Mouse (Mus musculus): Measurements from ENCODE around the gene Rims1. TPM values are rescaled to one million over a fixed set of nuclear protein-coding genes. Genes with fewer than 3 reads are reported as not detected.
A peak's percentile ranks its signal among the peaks of the same experiment; 100 is the strongest.

Rims1 gene
- 7.9 and 9.5 TPM in 2 replicates for polyA plus RNA-seq (2015; fragmentation: Nextera tagmentation; extraction: Ambion mirVana)

- peak within 1 kb of the TSS; percentile 67 for H3K9ac ChIP-seq (ENCODE audit: low read length)
- no peak within 1 kb of the TSS for H3K27ac ChIP-seq (replicated peaks)
- no peaks in the 10 kb centered on the region for H3K4me1 ChIP-seq (replicated peaks; ENCODE audit: control insufficient read depth, insufficient read depth)
- peak within 1 kb of the TSS; percentile 57 for H3K4me3 ChIP-seq (ENCODE audit: low read depth, low read length)
- H3K27me3 ChIP-seq (ENCODE audit: control insufficient read depth, insufficient read depth, low read length): no peaks in the 10 kb centered on the region
- no peaks in the 10 kb centered on the region for H3K9me3 ChIP-seq (ENCODE audit: control insufficient read depth, low read length)
- 2% methylated on average over 47 of the region's 76 CpGs for WGBS
- no peaks in the 10 kb centered on the region for H3K36me3 ChIP-seq (ENCODE audit: control insufficient read depth, insufficient read depth, low read length)
- DNase-seq (ENCODE audit: low spot score) (peak; percentile 56), ATAC-seq (ENCODE audit: low FRiP score, low TSS enrichment) (peak; percentile 90)
- H3K4me2 ChIP-seq (replicated peaks; ENCODE audit: low read depth): peak within 1 kb of the TSS; percentile 89
- TF ChIP-seq EP300 (optimal IDR thresholded peaks at IDR 0.05) (no peak), CTCF (IDR thresholded peaks at IDR 0.05; ENCODE audit: low read depth) (no peak)
Observed at GRCm38 (mm10) chr1:22805726-22806625, at the start of gene Rims1. TSS of gene Rims1 (minus strand) at chr1:22805994.

GRCm38 (mm10) chr1:22806626-22807096 lies 867 bp upstream of the Rims1 start:
- DNase-seq (ENCODE audit: low spot score) (no peak), ATAC-seq (ENCODE audit: low FRiP score, low TSS enrichment) (no peak)
- no peak overlapping the region for H3K27ac ChIP-seq (replicated peaks)
- H3K36me3 ChIP-seq (ENCODE audit: control insufficient read depth, insufficient read depth, low read length): no peaks in the 10 kb centered on the region
- no peaks in the 10 kb centered on the region for H3K4me1 ChIP-seq (replicated peaks; ENCODE audit: control insufficient read depth, insufficient read depth)
- no peaks in the 10 kb centered on the region for H3K9me3 ChIP-seq (ENCODE audit: control insufficient read depth, low read length)
- H3K4me2 ChIP-seq (replicated peaks; ENCODE audit: low read depth): peak overlapping the region; percentile 89
- peak overlapping the region; percentile 57 for H3K4me3 ChIP-seq (ENCODE audit: low read depth, low read length)
- TF ChIP-seq CTCF (IDR thresholded peaks at IDR 0.05; ENCODE audit: low read depth) (no peak), EP300 (optimal IDR thresholded peaks at IDR 0.05) (no peak)
- no peak overlapping the region for H3K9ac ChIP-seq (ENCODE audit: low read length)
- WGBS: 30% methylated on average over 8 of the region's 8 CpGs
- H3K27me3 ChIP-seq (ENCODE audit: control insufficient read depth, insufficient read depth, low read length): no peaks in the 10 kb centered on the region

DNA sequence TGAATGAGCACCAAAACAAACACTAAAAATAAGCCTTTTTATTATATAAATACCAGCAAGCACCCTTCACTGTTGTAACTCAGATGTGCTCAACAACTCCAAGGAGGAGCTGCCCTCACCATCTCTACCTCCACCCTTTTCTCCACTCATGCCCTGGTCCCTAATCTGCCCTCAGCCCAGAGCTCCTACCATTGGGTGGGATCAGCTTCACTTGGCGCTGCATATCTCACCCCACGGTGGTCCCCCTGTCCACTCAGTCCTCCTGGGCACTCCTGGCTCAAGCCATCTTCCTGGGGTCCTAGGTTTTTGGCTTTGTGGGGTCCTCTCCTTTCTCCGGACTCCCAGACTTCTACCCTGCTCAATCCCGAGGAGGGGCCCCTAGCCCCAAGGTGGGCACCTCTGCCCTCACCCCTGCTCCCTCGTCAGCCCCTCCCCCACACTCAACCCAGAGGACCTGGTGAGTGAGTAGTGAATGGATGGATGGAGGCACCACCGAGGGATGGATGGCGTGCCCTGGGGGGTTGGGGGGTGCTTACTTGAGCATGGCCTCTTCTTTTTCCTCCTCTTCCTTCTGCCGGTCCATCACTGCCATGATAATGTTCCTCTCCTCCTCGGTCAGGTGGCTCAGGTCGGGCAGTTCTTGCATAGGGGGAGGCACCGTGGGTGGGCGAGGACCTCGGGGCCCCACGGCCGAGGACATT lies 619 bp downstream of the Rims1 start:
- DNase-seq (ENCODE audit: low spot score) (no peak), ATAC-seq (ENCODE audit: low FRiP score, low TSS enrichment) (peak; percentile 57)
- H3K27ac ChIP-seq (replicated peaks): no peak overlapping the region
- H3K9me3 ChIP-seq (ENCODE audit: control insufficient read depth, low read length): no peaks in the 10 kb centered on the region
- peak overlapping the region; percentile 67 for H3K9ac ChIP-seq (ENCODE audit: low read length)
- H3K4me3 ChIP-seq (ENCODE audit: low read depth, low read length): peak overlapping the region; percentile 57
- no peaks in the 10 kb centered on the region for H3K36me3 ChIP-seq (ENCODE audit: control insufficient read depth, insufficient read depth, low read length)
- no peak for TF ChIP-seq CTCF (IDR thresholded peaks at IDR 0.05; ENCODE audit: low read depth)
- no peak for TF ChIP-seq EP300 (optimal IDR thresholded peaks at IDR 0.05)
- peak overlapping the region; percentile 89 for H3K4me2 ChIP-seq (replicated peaks; ENCODE audit: low read depth)
- H3K4me1 ChIP-seq (replicated peaks; ENCODE audit: control insufficient read depth, insufficient read depth): no peaks in the 10 kb centered on the region
- H3K27me3 ChIP-seq (ENCODE audit: control insufficient read depth, insufficient read depth, low read length): no peaks in the 10 kb centered on the region
- 11% methylated on average over 15 of the region's 15 CpGs for WGBS

DNA sequence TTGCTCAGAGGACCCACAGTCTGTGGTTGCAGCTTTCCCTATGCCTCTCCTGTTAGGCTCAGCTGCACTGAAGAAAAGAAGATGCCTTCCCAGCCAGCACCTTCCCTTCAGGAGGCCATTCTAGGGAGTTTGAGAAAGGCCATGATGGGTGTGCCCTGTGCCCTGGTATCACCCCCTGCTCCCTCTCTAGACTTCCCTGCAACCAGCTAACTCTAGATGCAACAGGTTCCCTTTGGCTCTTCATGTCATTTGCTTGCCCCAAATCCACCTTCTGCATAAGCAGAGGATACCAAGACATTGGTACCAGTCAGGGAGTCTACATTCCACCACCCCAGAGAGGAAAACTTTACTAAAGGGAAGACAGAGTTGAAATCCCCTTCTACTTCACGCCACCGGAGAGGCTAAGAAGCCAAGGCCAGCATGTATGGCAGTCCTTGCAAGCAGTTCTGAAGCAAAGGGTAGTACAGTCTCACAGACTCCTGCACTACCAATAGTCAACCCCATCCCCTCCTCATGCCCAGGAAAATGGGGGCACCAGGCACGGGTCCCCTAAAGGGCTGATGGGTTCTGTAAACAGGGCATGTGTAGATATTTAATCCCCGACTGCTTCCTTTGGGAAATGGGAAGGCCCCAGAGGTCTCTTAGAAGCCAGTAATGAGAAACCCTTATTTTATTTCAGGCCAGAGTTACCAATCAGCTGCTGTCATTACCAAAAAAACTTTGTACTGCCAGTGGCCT lies 1.5 kb downstream of the Rims1 start:
- no peak overlapping the region for H3K4me3 ChIP-seq (ENCODE audit: low read depth, low read length)
- TF ChIP-seq EP300 (optimal IDR thresholded peaks at IDR 0.05) (no peak), CTCF (IDR thresholded peaks at IDR 0.05; ENCODE audit: low read depth) (no peak)
- no peak overlapping the region for H3K9ac ChIP-seq (ENCODE audit: low read length)
- no peaks in the 10 kb centered on the region for H3K4me1 ChIP-seq (replicated peaks; ENCODE audit: control insufficient read depth, insufficient read depth)
- H3K27me3 ChIP-seq (ENCODE audit: control insufficient read depth, insufficient read depth, low read length): no peaks in the 10 kb centered on the region
- H3K27ac ChIP-seq (replicated peaks): no peak overlapping the region
- no peaks in the 10 kb centered on the region for H3K9me3 ChIP-seq (ENCODE audit: control insufficient read depth, low read length)
- no peak for DNase-seq (ENCODE audit: low spot score)
- 82% methylated on average over 4 of the region's 4 CpGs for WGBS
- ATAC-seq (ENCODE audit: low FRiP score, low TSS enrichment): no peak
- no peak overlapping the region for H3K4me2 ChIP-seq (replicated peaks; ENCODE audit: low read depth)
- no peaks in the 10 kb centered on the region for H3K36me3 ChIP-seq (ENCODE audit: control insufficient read depth, insufficient read depth, low read length)

- WGBS: 69% methylated on average over 2 of the region's 2 CpGs
- ATAC-seq (ENCODE audit: low FRiP score, low TSS enrichment): no peak
- Histone ChIP-seq H3K4me2 (replicated peaks; ENCODE audit: low read depth) (no peak overlapping the region), H3K4me3 (ENCODE audit: low read depth, low read length) (no peak overlapping the region), H3K9me3 (ENCODE audit: control insufficient read depth, low read length) (no peaks in the 10 kb centered on the region), H3K27ac (replicated peaks) (no peak overlapping the region), H3K4me1 (replicated peaks; ENCODE audit: control insufficient read depth, insufficient read depth) (no peaks in the 10 kb centered on the region), H3K36me3 (ENCODE audit: control insufficient read depth, insufficient read depth, low read length) (no peaks in the 10 kb centered on the region), H3K27me3 (ENCODE audit: control insufficient read depth, insufficient read depth, low read length) (no peaks in the 10 kb centered on the region), H3K9ac (ENCODE audit: low read length) (no peak overlapping the region)
- TF ChIP-seq EP300 (optimal IDR thresholded peaks at IDR 0.05) (no peak), CTCF (IDR thresholded peaks at IDR 0.05; ENCODE audit: low read depth) (no peak)
- DNase-seq (ENCODE audit: low spot score): no peak
Observed at GRCm38 (mm10) chr1:22803471-22803870, 2.3 kb downstream of the Rims1 start.

All from stomach, postnatal 0 days (tissue).